Mouse (Mus musculus) liver, embryonic 11.5 days (tissue): ENCODE measurements at regions not wholly inside any gene's neighbourhood (a gene's known extent, or its start where the extent isn't known, plus 50 kb on each side); places are given as distances from the start of the nearest gene placed in this dataset.

Source experiments
- ATAC-seq: fragments of 200-750 bp; cut with Nextera tagmentation; replicated peaks from 2 replicates; pipeline ENCODE4 v1.8.0; 2017; ENCODE audit warnings: moderate number of reproducible peaks, mild to moderate bottlenecking, moderate TSS enrichment, moderate library complexity; ENCODE audit not compliant: low FRiP score
- DNase-seq: peaks from one replicate; pipeline ENCODE4 v3.0.0-alpha.2; 2017; ENCODE audit warnings: low spot score
- H3K27ac ChIP-seq: fragments of 300-500 bp; sonication (generic); 2 replicates; pipeline ENCODE4 v1.5.1; 2014; ENCODE audit warnings: mild to moderate bottlenecking, low read depth, low read length, control low read depth
- H3K27me3 ChIP-seq: fragments of 300-500 bp; sonication (generic); replicated peaks from 2 replicates; pipeline ENCODE4 v1.6.1; 2014; ENCODE audit warnings: low read length, mixed read lengths; ENCODE audit not compliant: control insufficient read depth, insufficient read depth
- H3K36me3 ChIP-seq: fragments of 300-500 bp; sonication (generic); 2 replicates; pipeline ENCODE4 v1.6.1; 2014; ENCODE audit warnings: mild to moderate bottlenecking, low read length, moderate library complexity, mixed read lengths; ENCODE audit not compliant: control insufficient read depth, insufficient read depth
- H3K4me1 ChIP-seq: fragments of 300-500 bp; sonication (generic); replicated peaks from 2 replicates; pipeline ENCODE4 v1.6.1; 2014; ENCODE audit warnings: low read length, mixed read lengths; ENCODE audit not compliant: control insufficient read depth, insufficient read depth
- H3K4me2 ChIP-seq: fragments of 300-500 bp; sonication (generic); 2 replicates; pipeline ENCODE4 v1.6.1; 2014; ENCODE audit warnings: mild to moderate bottlenecking, control low read depth, moderate library complexity
- H3K4me3 ChIP-seq: fragments of 300-500 bp; sonication (generic); 2 replicates; pipeline ENCODE4 v1.5.1; 2014; ENCODE audit warnings: low read depth, low read length, control low read depth
- H3K9ac ChIP-seq: fragments of 300-500 bp; sonication (generic); 2 replicates; pipeline ENCODE4 v1.6.1; 2014; ENCODE audit warnings: low read depth, low read length, control low read depth
- H3K9me3 ChIP-seq: fragments of 300-500 bp; sonication (generic); 2 replicates; pipeline ENCODE4 v1.6.1; 2016; ENCODE audit warnings: low read length, inconsistent platforms, mixed read lengths; ENCODE audit not compliant: control insufficient read depth
- WGBS: fragments of 180-500 bp; shearing (Covaris S2); extraction: QIAGEN DNeasy Blood & Tissue Kit; methylation state at CpG from one replicate; pipeline ENCODE4 v1.1.7; 2014; 5-methylcytosine and 5-hydroxymethylcytosine counted together

DNA sequence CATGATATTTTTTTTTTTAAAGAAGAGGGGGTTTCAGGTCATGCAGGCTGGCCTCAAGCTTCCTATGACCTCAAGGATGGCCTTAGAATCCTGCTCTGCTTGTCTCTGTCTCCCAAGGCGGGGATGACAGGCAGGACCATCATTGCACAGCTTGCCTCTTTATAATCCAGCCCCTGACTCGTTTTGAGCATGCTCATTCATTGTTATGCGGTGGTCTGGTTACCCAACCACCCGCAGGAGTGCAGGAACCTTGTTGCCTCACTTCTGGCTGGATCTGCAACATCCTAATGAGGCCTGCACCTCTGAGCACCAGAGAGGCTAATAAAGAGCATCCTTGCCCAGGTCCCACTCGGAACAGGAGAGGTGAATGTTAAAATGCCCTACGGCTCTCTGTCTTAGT, 63.4 kb downstream of the Irf2bpl start:
- Histone ChIP-seq H3K9ac (no peak overlapping the region), H3K4me3 (no peak overlapping the region), H3K27ac (no peak overlapping the region), H3K9me3 (no peaks in the 10 kb centered on the region), H3K4me1 (peaks cover 45% of the 10 kb centered on the region), H3K4me2 (no peak overlapping the region), H3K36me3 (no peaks in the 10 kb centered on the region), H3K27me3 (no peaks in the 10 kb centered on the region)
- WGBS, result 74% methylated on average over 6 of the region's 6 CpGs
- ATAC-seq, result no peak
- DNase-seq, result no peak

DNA sequence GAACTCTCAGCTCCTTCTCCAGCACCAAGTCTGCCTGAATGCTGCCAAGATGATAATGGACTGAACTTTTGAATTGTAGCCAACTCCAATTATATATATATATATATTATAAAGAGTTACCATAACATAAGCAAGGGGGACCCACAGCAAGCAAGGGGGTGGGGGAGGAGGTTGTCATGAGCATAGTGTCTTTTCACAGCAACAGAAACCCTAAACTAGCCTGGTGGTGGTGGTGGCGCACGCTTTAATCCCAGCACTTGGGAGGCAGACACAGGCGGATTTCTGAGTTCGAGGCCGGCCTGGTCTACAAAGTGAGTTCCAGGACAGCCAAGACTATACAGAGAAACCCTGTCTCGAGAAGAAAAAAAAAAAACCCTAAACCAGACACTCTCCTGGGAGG, 65.0 kb downstream of the Irf2bpl start:
- Histone ChIP-seq H3K27me3 (no peaks in the 10 kb centered on the region), H3K27ac (no peak overlapping the region), H3K4me2 (no peak overlapping the region), H3K9me3 (no peaks in the 10 kb centered on the region), H3K4me1 (peaks cover 35% of the 10 kb centered on the region), H3K4me3 (no peak overlapping the region), H3K9ac (no peak overlapping the region), H3K36me3 (no peaks in the 10 kb centered on the region)
- ATAC-seq (no peak), DNase-seq (no peak)
- WGBS, result 88% methylated on average over 6 of the region's 6 CpGs

DNA sequence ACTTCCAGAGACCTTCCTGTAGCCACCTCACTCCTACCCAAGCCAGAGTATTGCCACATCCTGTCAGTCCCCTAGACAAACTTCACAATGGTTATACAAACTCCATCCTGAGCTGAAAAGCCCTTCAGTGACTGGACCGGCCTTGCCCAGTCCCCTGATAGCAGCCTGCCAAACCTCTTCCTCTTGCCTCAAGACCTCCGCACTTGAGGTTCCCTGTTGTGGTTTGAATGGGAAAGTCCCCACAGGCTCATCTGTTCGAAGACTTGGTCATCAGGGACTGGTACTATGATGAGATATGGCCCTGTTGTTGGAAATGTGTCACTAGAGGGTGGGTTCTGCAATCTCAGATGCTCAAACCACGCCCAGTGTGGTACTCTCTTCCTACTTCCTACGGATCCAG, 65.4 kb downstream of the Irf2bpl start:
- Histone ChIP-seq H3K4me2 (no peak overlapping the region), H3K4me1 (peaks cover 31% of the 10 kb centered on the region), H3K27ac (no peak overlapping the region), H3K4me3 (no peak overlapping the region), H3K9me3 (no peaks in the 10 kb centered on the region), H3K27me3 (no peaks in the 10 kb centered on the region), H3K36me3 (no peaks in the 10 kb centered on the region), H3K9ac (no peak overlapping the region)
- 48% methylated on average over 5 of the region's 5 CpGs for WGBS
- DNase-seq (no peak), ATAC-seq (no peak)

DNA sequence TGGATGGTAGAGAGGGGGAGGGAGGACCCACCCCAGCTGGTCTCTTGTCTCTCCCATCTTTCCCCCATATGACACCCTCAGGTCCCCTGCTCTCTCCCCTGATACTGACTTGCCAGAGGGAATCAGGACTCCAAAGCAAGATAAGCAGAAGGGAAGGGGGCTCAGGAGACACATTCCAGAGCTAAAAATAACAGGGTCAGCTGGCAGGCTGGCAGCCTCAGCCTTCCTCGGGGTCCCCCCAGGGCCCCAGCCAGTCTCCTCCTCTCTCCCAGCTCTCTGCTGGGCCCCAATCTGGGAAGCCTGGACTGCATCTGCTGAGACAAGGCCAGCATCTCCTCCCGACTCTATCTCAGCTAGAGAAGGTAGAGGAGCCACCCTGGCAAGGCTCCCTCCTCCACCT, 66.4 kb downstream of the Irf2bpl start:
- Histone ChIP-seq H3K9me3 (no peaks in the 10 kb centered on the region), H3K4me3 (no peak overlapping the region), H3K27me3 (no peaks in the 10 kb centered on the region), H3K9ac (no peak overlapping the region), H3K4me2 (no peak overlapping the region), H3K27ac (no peak overlapping the region; the same call in 1 of the 2 replicates), H3K36me3 (no peaks in the 10 kb centered on the region), H3K4me1 (peaks cover 22% of the 10 kb centered on the region)
- WGBS, result 22% methylated on average over 2 of the region's 2 CpGs
- no peak for ATAC-seq
- no peak for DNase-seq

DNA sequence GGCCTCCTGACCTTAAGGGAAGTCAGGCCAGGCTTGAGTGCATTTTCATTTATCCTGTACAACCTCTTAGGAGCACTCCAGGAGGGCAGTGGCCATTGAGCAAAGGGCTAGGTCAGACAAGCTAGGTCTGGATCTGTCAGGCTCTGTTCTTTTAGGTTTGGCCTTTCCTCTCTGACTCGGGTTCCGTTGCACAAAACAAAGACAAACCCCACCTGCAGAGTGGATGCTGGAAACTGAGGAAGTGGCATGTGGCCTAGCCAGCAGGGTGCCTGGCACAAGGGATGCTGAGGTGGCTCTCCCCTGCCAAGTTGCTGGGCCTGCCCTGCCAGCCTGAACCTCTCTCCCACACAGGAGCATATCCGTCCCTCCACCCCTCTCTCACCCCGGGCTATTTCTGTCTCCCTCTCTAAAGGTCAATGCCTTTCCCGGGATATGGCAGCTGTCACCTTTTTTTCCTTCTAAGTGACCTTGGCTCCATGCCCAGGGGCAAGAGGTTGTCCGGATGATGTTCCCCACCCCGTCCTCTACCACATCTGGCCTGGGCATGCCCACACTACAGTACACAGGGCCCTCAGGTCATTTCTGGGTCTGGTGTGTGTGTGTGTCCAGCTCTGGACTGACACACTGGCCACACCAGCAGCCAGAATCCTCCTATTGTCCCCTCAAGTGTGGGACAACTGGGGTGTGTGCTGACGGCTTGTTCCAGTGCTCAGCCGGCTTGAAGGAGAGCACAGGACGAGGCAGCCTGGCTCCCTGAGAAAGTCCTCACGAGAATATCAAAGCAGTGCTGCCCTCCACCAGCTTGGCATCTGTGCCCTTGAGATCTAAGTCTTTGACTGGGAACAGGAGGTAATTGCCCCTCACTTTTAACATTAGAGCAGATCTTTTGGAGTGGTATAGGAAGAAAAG, 67.6 kb downstream of the Irf2bpl start:
- peaks cover 21% of the 10 kb centered on the region for H3K4me1 ChIP-seq
- no peak overlapping the region for H3K4me2 ChIP-seq
- H3K9ac ChIP-seq, result no peak overlapping the region
- H3K27me3 ChIP-seq, result no peaks in the 10 kb centered on the region
- no peak overlapping the region for H3K4me3 ChIP-seq
- DNase-seq (no peak), ATAC-seq (no peak)
- no peaks in the 10 kb centered on the region for H3K36me3 ChIP-seq
- no peak overlapping the region for H3K27ac ChIP-seq
- 51% methylated on average over 11 of the region's 11 CpGs for WGBS
- H3K9me3 ChIP-seq, result no peaks in the 10 kb centered on the region

DNA sequence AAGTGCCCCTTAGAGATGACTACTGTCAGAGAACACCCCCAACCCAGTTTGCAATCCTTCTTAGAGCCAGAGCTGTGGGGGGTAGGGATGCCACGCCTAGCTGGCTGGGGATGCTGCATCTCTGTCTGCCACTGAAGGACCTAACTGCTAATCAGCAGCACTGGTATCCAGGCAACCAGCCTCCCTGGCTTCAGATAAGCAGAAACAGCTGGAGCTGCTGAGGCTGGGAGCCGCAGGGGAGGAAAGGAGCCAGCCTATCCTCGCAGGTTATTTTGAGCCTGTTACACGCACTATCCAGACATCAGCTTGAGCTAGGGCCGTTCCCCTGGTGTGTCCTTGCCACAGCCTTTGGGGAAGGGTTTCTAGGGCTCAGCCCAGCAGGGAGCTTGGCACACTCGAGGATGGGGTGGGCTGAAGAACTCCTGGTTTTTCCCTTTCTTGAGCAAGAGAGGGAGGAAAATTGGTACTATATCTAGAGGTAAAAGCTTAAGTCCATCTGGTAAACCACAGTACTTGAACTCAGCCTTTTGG, 68.4 kb downstream of the Irf2bpl start:
- Histone ChIP-seq H3K4me2 (no peak overlapping the region), H3K27me3 (no peaks in the 10 kb centered on the region), H3K36me3 (no peaks in the 10 kb centered on the region), H3K4me1 (peaks cover 21% of the 10 kb centered on the region), H3K27ac (no peak overlapping the region), H3K9ac (no peak overlapping the region), H3K9me3 (no peaks in the 10 kb centered on the region), H3K4me3 (no peak overlapping the region)
- peak; percentile 85 for ATAC-seq
- 12% methylated on average over 6 of the region's 6 CpGs for WGBS
- no peak for DNase-seq

DNA sequence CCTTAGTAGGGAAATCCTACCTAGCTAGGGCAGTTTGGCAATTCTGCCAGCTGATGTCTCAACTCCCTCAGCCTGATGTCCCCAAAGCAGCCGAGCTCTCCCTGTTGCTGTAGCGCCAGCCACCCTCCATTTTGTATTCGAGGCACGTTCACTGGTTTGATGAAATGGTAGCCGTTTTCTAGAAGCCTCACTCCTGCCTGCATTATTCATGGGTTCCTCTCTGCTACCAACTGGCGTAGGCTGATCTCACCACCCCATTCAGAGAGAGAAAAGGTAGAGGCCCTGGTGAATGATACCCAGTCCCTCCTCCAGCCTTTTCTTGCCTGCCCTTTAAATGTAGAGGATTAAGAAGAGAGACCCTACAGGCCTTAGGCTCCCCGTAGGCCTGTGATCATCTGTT, 69.9 kb downstream of the Irf2bpl start:
- H3K4me3 ChIP-seq, result no peak overlapping the region
- DNase-seq (no peak), ATAC-seq (no peak)
- no peaks in the 10 kb centered on the region for H3K27me3 ChIP-seq
- H3K27ac ChIP-seq, result no peak overlapping the region
- no peak overlapping the region for H3K9ac ChIP-seq
- no peaks in the 10 kb centered on the region for H3K36me3 ChIP-seq
- H3K4me1 ChIP-seq, result peaks cover 27% of the 10 kb centered on the region
- no peaks in the 10 kb centered on the region for H3K9me3 ChIP-seq
- WGBS, result 85% methylated on average over 7 of the region's 7 CpGs
- H3K4me2 ChIP-seq, result no peak overlapping the region
